Mouse (Mus musculus): ENCODE data around the gene Hist1h2be. TPM values are rescaled to one million over a fixed set of nuclear protein-coding genes. Genes with fewer than 3 reads are reported as not detected.
A peak's percentile ranks its signal among the peaks of the same experiment; 100 is the strongest.

Gene Hist1h2be
- total RNA-seq (2014; rRNA removed) = 5.4 and 6.6 TPM in 2 replicates
- polyA plus RNA-seq (2012; rRNA removed) = 0.28 and 0.60 TPM in 2 replicates

DNA sequence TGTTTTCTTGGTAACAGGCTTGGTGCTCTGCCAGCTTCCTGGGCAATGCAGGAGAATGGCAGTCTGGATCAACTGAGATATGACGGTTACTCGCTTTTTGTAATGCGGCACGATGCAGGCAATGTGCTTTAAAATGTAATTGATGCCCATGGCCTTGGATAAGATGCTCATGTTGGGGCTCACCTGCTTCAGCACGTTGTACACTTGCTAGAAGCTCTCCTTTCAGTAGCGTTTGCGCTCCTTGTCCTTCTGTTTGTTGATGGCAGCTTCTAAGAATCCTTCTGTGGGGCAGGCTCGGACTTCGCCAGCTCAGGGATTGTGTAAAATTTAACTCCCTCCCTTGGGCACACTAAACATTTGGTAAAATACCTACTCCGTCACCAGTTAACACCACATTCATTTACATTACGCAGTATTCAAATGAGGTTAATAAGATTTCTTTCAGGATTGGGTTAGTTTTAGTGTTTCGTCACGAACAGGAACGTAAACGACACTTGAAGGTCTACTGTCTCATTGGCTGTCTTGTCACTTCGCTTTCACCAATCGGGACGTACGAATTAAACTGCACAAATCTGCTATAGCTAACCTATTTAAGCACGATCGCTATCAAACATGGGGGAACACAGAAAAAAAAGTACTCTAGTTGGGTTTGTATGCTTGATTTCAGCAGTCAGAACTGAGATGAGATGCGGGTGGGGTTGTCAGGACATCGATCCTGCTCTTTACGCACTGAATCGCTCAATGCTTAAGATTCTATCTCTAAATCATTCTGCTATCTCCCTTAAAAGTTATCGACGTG lies at the start of gene Hist1h2be:
TSS of gene Hist1h2be (minus strand) at position 392 of the 799 bp plus-strand sequence.
- under 1% methylated on average over 27 of the region's 27 CpGs for WGBS
- H3K27ac ChIP-seq (replicated peaks; ENCODE audit: insufficient read depth, low read depth, low read length) = peak within 1 kb of the TSS; percentile 86

DNA sequence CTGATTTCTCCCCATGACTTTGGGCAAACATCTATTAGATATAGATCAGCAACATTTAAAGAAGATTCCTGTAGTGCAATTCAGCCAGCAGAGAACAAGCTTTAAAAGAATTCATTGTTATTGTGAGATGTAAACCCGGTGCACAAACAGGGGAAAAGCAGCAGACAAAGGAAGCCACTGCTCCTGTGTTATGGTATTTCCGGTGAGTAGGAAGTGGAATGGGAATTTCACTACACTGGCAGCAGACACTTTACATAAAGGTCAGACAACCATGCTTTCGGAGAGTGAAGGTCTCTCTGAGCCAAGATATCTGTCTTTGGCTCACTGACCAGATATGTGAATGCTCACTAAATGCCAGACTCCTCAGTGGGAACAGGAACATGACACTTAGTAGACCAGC lies 41.6 kb upstream of the Hist1h2be start:
- Histone ChIP-seq H3K4me1 (ENCODE audit: control insufficient read depth, insufficient read depth, low read length) (no peaks in the 10 kb centered on the region), H3K36me3 (ENCODE audit: control insufficient read depth, insufficient read depth, low read length) (no peaks in the 10 kb centered on the region), H3K27me3 (ENCODE audit: control insufficient read depth, insufficient read depth, low read length) (no peaks in the 10 kb centered on the region), H3K27ac (replicated peaks; ENCODE audit: insufficient read depth, low read depth, low read length) (no peak overlapping the region), H3K9ac (ENCODE audit: low read depth, low read length) (no peak overlapping the region), H3K79me2 (ENCODE audit: control insufficient read depth, insufficient read depth, low read length) (no peaks in the 10 kb centered on the region), H3K4me3 (ENCODE audit: insufficient read depth, low read depth, low read length) (no peak overlapping the region)
- TF ChIP-seq CTCF (IDR thresholded peaks at IDR 0.05; ENCODE audit: low read depth, low read length) = no peak
- no peak for DNase-seq (ENCODE audit: extremely low read depth, low read depth, low spot score)
- WGBS = 74% methylated on average over 3 of the region's 3 CpGs

More for the DNA sequence above, at the start of gene Hist1h2be:
- Histone ChIP-seq H3K9ac (ENCODE audit: low read depth, low read length) (peak within 1 kb of the TSS; percentile 80), H3K79me2 (ENCODE audit: control insufficient read depth, insufficient read depth, low read length) (no peaks in the 10 kb centered on the region), H3K36me3 (ENCODE audit: control insufficient read depth, insufficient read depth, low read length) (no peaks in the 10 kb centered on the region), H3K4me3 (ENCODE audit: insufficient read depth, low read depth, low read length) (peak within 1 kb of the TSS; percentile 84), H3K27me3 (ENCODE audit: control insufficient read depth, insufficient read depth, low read length) (no peaks in the 10 kb centered on the region), H3K4me1 (ENCODE audit: control insufficient read depth, insufficient read depth, low read length) (no peaks in the 10 kb centered on the region; the same call in 1 of the 2 replicates)
- peak; percentile 97 for DNase-seq (ENCODE audit: extremely low read depth, low read depth, low spot score)
- TF ChIP-seq CTCF (IDR thresholded peaks at IDR 0.05; ENCODE audit: low read depth, low read length) = no peak
- no peak for TF ChIP-seq POLR2A (IDR thresholded peaks at IDR 0.05; ENCODE audit: extremely low read depth, insufficient read depth, low read length)

DNA sequence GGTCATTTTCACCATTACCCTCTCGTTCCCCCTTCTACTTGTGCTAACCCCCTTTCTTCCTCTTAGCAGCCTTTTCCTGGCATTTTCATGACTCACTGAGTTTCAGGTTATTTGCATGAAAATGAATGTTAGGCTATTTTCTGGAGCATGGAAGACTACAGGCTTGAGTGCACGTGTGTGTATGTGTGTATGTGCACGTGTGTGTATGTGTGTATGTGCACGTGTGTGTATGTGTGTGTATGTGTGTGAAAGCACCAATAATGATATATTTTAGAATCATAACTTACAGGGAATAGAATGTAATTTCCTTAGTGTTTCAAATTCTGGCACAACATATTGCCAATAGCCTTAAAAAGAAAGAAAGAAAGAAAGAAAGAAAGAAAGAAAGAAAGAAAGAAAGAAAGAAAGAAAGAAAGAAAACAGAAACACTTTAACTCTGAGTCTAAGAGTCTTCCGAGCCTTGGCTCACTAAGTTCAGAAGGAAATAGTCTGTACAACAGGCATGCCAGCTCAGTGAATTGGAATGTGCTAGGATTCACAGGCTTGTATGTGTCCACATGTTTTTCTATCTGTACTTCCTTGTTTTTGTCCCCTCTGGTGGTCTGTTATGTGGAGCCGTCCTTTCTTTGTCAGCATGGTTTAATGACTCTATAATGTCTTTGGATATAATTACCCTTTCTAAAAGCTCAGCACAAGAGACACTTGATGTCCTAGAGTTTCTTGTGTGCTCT lies 38.9 kb upstream of the Hist1h2be start:
- DNase-seq (ENCODE audit: extremely low read depth, low read depth, low spot score) = no peak
- Histone ChIP-seq H3K27me3 (ENCODE audit: control insufficient read depth, insufficient read depth, low read length) (no peaks in the 10 kb centered on the region), H3K4me1 (ENCODE audit: control insufficient read depth, insufficient read depth, low read length) (no peaks in the 10 kb centered on the region), H3K36me3 (ENCODE audit: control insufficient read depth, insufficient read depth, low read length) (no peaks in the 10 kb centered on the region), H3K27ac (replicated peaks; ENCODE audit: insufficient read depth, low read depth, low read length) (no peak overlapping the region), H3K4me3 (ENCODE audit: insufficient read depth, low read depth, low read length) (no peak overlapping the region), H3K9ac (ENCODE audit: low read depth, low read length) (no peak overlapping the region), H3K79me2 (ENCODE audit: control insufficient read depth, insufficient read depth, low read length) (no peaks in the 10 kb centered on the region)
- WGBS = 75% methylated on average over 6 of the region's 6 CpGs
- TF ChIP-seq POLR2A (IDR thresholded peaks at IDR 0.05; ENCODE audit: extremely low read depth, insufficient read depth, low read length) (no peak), CTCF (IDR thresholded peaks at IDR 0.05; ENCODE audit: low read depth, low read length) (no peak)

DNA sequence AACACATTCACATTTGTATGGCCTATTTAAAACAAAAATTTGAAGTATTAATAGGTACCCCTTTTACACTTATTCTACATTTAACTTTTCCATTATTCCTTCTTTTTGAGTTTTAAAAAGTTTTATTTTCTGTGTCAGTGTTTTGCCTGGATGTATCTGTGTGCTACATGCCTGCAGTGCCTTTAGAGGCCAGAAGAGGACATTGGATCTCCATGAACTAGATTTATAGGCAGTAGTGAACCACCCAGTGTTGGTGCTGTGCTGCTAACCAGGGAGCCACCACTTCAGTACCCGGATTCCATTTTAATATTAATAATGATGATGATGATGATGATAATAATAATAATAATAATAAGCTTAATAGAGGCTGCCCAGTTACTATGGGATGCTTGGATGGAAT lies 9.7 kb upstream of the Hist1h2be start:
- Histone ChIP-seq H3K36me3 (ENCODE audit: control insufficient read depth, insufficient read depth, low read length) (no peaks in the 10 kb centered on the region), H3K27me3 (ENCODE audit: control insufficient read depth, insufficient read depth, low read length) (no peaks in the 10 kb centered on the region), H3K27ac (replicated peaks; ENCODE audit: insufficient read depth, low read depth, low read length) (no peak overlapping the region), H3K79me2 (ENCODE audit: control insufficient read depth, insufficient read depth, low read length) (no peaks in the 10 kb centered on the region), H3K4me1 (ENCODE audit: control insufficient read depth, insufficient read depth, low read length) (no peaks in the 10 kb centered on the region), H3K4me3 (ENCODE audit: insufficient read depth, low read depth, low read length) (no peak overlapping the region), H3K9ac (ENCODE audit: low read depth, low read length) (no peak overlapping the region)
- WGBS = 16% methylated on average over 1 of the region's 1 CpGs
- DNase-seq (ENCODE audit: extremely low read depth, low read depth, low spot score) = peak; percentile 23
- TF ChIP-seq POLR2A (IDR thresholded peaks at IDR 0.05; ENCODE audit: extremely low read depth, insufficient read depth, low read length) (no peak), CTCF (IDR thresholded peaks at IDR 0.05; ENCODE audit: low read depth, low read length) (peak; percentile 32)

DNA sequence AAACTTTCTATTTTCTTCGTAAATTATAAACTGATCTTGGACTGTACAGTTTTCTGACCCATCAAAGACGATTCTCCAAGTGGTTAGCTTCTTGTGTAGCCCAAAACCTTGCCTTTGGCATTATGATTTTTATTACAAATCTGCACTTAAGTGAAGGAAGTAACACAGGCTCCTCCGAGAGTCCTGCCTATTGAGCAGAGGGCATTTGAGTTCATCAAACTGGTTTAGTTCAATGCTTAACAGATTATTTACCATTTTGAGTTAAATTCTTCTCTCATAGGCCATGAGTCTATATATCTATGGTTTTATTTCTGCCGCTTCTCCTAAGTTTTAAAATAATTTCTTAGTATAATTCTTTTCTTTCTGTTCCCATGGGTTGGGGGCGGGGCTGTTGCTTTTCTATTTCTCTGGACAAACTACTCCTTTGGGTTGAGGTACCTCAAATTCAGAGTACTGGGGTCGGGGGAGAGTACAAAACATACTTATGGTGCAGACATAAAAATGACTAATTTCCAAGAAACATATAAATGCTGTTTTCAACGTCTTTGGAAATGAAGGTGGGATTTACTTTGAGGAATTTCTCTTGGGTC lies 2.0 kb upstream of the Hist1h2be start:
- WGBS = 23% methylated on average over 7 of the region's 7 CpGs
- Histone ChIP-seq H3K79me2 (ENCODE audit: control insufficient read depth, insufficient read depth, low read length) (no peaks in the 10 kb centered on the region), H3K36me3 (ENCODE audit: control insufficient read depth, insufficient read depth, low read length) (no peaks in the 10 kb centered on the region), H3K27ac (replicated peaks; ENCODE audit: insufficient read depth, low read depth, low read length) (peak overlapping the region; percentile 35; the same call in 1 of the 2 replicates), H3K4me1 (ENCODE audit: control insufficient read depth, insufficient read depth, low read length) (no peaks in the 10 kb centered on the region; the same call in 1 of the 2 replicates), H3K27me3 (ENCODE audit: control insufficient read depth, insufficient read depth, low read length) (no peaks in the 10 kb centered on the region), H3K9ac (ENCODE audit: low read depth, low read length) (no peak overlapping the region), H3K4me3 (ENCODE audit: insufficient read depth, low read depth, low read length) (peak overlapping the region; percentile 33; the same call in 1 of the 2 replicates)
- peak; percentile 48 for DNase-seq (ENCODE audit: extremely low read depth, low read depth, low spot score)
- TF ChIP-seq CTCF (IDR thresholded peaks at IDR 0.05; ENCODE audit: low read depth, low read length) (no peak), POLR2A (IDR thresholded peaks at IDR 0.05; ENCODE audit: extremely low read depth, insufficient read depth, low read length) (no peak)

Data from liver, adult 2 months (tissue).